Mouse (Mus musculus) heart, postnatal 0 days (tissue): ENCODE measurements around the gene Camk2b.

ENCODE experiments used
- CTCF ChIP-seq: IDR thresholded peaks from 2 replicates; pipeline ENCODE4 v1.5.1; 2016; ENCODE audit warnings: antibody characterized with exemption, control low read depth, low read depth
- EP300 ChIP-seq: IDR thresholded peaks from 2 replicates; pipeline ENCODE4 v1.6.1; 2016; ENCODE audit warnings: antibody characterized with exemption, low read depth

- TF ChIP-seq CTCF (no peak), EP300 (no peak)
Observed at GRCm38 (mm10) chr11:5994212-5994611, 72.0 kb downstream of the Camk2b start.
